Mouse (Mus musculus): ENCODE data around the gene Tgm6. TPM values are rescaled to one million over a fixed set of nuclear protein-coding genes. Genes with fewer than 3 reads are reported as not detected.

The Tgm6 gene
- total RNA-seq, 2 experiments from 2014 or later, result not detected

GRCm38 (mm10) chr2:130178381-130178705, 66.1 kb downstream of the Tgm6 start:
- DNase-seq, result no peak

DNA sequence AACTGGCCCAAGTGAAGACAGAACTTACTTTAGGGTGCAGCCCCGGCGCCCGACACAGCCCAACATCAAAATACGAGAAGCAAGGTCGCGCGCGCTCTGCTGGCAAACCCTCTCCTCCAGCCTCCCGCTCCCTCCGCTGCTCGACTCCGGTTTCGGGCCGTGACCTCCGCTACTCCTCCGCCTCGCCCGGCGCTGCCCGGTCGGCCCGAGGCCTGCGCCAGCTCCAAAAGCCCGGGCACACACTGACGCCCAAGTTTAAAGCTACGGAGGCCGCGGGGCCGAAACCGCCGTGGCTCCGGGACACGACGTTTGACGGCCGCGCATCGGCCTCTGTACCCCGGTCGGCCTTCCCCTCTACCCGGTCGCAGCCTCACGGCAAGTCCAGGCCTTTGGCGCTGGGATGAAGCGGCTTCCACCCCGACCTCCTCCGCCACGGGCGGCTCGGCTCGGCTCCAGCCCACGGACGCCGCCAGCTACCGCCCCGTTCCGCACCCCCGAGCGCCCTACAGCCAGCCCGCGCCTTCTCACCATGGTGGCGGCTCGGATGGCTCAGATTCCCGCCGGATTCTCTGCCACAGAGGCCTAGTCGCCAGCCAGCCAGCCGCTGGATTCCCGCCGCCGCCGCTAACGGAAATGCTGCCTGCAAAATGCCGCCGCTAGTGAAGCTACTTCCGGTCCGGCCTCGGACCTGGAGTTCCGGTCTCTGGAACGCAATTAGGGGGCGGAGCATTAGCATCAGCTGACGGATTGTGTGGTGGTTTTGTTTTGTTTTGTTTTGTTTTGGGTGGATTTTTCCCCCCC, 66.7 kb downstream of the Tgm6 start, which contains the start of gene Snrpb:
Gene Snrpb (minus strand): TSS at position 698 of the 801 bp plus-strand sequence.
- peak; percentile 92 for DNase-seq

DNA sequence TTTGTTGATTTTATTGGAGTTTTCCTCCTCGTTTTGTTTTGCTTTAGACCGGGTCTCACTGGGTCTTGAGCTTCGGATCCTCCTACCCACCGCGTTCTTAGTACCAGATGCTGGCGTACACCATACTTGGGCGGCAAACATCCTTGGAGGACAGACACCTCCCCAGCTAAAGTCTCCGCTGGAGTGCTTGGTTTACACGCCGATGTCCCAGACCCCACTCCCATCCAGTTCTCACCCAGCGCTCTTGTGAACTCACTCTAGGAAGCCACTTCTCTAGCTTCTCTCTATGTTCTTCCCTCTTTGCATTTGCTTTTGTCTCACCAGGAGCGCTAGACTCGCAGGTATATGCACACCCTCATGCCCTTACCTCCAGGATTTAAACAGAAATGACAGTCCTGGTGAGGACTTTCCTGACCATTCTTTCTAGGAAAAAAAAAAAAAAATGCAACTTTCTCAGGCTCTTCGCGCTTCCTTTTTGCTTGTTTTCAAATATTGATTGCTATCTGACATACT, 67.3 kb downstream of the Tgm6 start:
- DNase-seq, result no peak

DNA sequence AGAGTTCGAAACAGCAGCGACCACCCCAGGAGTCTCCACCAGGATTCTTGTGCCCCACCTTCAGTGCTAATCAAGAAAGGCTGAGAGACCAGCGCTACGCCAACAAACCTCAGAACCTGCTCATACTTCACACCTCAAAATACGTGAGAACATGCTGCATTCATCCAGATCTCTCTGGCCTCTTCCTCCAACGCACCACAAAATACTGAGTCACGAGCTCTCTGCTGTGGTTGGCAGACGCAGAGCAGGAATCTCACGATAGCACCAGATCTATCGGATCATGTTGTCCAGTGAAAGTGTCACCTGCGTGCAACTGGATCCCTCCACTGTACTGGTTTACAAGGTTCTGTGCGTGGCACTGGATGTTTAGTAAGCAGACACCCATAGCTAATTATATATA, 76.2 kb downstream of the Tgm6 start:
- DNase-seq, result no peak

- DNase-seq, result no peak
These were observed 82.7 kb downstream of the Tgm6 start, which contains the start of gene Tmc2 for GRCm38 (mm10) chr2:130194894-130195293. Tmc2 (plus strand) TSS chr2:130195194.

GRCm38 (mm10) chr2:130200961-130201360, 88.7 kb downstream of the Tgm6 start:
- DNase-seq, result no peak

Other genes with a start within 250 kb of the Tgm6 start
- under 1 TPM in 1 of 2 experiments, not detected in 1; 0.15 TPM for gene Tgm3, start 100.1 kb upstream of the Tgm6 start, total RNA-seq (2021)
- 100 to 1,000 TPM; 194 to 204 TPM for gene Snrpb, start 67.0 kb downstream of the Tgm6 start, total RNA-seq (2021)
- not detected for gene Tmc2, start 82.8 kb downstream of the Tgm6 start, total RNA-seq (2021)
- 10 to 100 TPM; 94.0 to 94.6 TPM for gene Nop56, start 162.0 kb downstream of the Tgm6 start, total RNA-seq (2021)
- 100 to 1,000 TPM; 814 to 881 TPM for gene Idh3b, start 172.1 kb downstream of the Tgm6 start, total RNA-seq (2021)
- gene Ebf4, start 182.8 kb downstream of the Tgm6 start, total RNA-seq (2021), result 1 to 10 TPM; 4.5 to 6.2 TPM

Measured in adrenal gland, postnatal 10 days (tissue).